Mouse (Mus musculus): Measurements from ENCODE around the gene Gm49342.

DNA sequence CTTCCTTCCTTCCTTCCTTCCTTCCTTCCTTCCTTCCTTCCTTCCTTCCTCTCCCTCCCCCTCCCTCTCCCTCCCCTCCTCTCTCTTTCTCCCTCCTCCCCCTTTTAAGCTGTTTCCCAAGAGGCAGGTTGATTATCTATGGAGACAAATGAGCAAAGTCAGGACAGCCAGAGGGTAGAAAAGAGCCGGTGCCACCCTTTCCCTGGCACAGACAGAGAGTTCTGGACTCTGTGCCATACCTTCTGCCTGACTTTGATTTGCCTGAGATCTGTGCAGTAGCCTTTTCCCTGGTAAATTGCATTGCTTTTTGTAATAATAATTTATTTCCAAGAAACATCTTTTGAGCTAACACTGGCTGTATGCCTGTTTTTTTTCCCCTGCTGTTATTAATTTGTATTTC lies 24.7 kb downstream of the Gm49342 start:
- TF ChIP-seq CTCF (IDR thresholded peaks at IDR 0.05; ENCODE audit: borderline replicate concordance, insufficient read depth, low read length) (no peak), POLR2A (IDR thresholded peaks at IDR 0.05; ENCODE audit: low read depth, low read length) (no peak)

All from embryonic fibroblast, embryonic 13.5 days (primary cell).